21 mouse cellular contexts compared by ENCODE assay signal in the genomic region with DNA sequence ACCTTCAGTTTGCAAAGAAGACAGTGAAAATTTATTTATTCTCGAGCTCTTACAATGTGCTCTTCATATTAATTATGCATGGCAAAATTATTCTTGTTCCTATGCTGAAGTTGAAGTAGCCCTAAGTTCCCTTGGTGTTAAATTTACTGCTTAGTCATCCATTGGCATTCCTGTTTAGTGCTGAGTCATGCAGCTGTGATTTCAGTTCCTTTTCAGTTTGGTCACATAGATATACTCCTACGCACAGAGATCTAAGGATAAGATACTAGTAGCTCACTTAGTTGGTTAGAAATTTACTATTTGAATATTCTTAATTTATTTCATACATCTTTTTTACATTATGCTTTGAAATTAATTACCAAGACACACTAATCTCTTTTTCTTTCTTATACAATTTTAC.
DNase-seq lines count a peak whose midpoint lies in the region; ATAC-seq and TF ChIP-seq lines count a peak whose summit lies in the region.
"Had no signal": no experiment of that assay in that cellular context is flagged by ENCODE, and none has a peak within 500 bp of the region (broad histone marks: within the 10 kb centered on the region; RNA-seq: fewer than 3 reads in every experiment).

No protein-coding gene starts in this region.

- peaks cover 6% of the 10 kb centered on the region for H3K36me3 ChIP-seq in stomach, postnatal 0 days (ENCODE audit: control insufficient read depth, insufficient read depth, low read length)

- no peak overlapping the region for H3K9ac ChIP-seq in stomach, postnatal 0 days (ENCODE audit: low read length)
- H3K9ac ChIP-seq: embryonic facial prominence, embryonic 12.5 days; forebrain, postnatal 0 days; hindbrain, embryonic 13.5 days; intestine, embryonic 15.5 days had no signal

- no peak overlapping the region for H3K4me2 ChIP-seq in stomach, postnatal 0 days (replicated peaks; ENCODE audit: low read depth)
- H3K4me2 ChIP-seq: embryonic facial prominence, embryonic 12.5 days; heart, embryonic 11.5 days; hindbrain, embryonic 13.5 days; intestine, embryonic 15.5 days had no signal

- no peak for TF ChIP-seq EP300 in stomach, postnatal 0 days (optimal IDR thresholded peaks at IDR 0.05)

- TF ChIP-seq CTCF in stomach, postnatal 0 days (IDR thresholded peaks at IDR 0.05; ENCODE audit: low read depth), result no peak

- H3K27me3 ChIP-seq in stomach, postnatal 0 days (ENCODE audit: control insufficient read depth, insufficient read depth, low read length), result no peaks in the 10 kb centered on the region
- H3K27me3 ChIP-seq: embryonic facial prominence, embryonic 12.5 days; hindbrain, embryonic 13.5 days; intestine, embryonic 15.5 days had no signal

- no peaks in the 10 kb centered on the region for H3K4me1 ChIP-seq in stomach, postnatal 0 days (replicated peaks; ENCODE audit: control insufficient read depth, insufficient read depth)
- H3K4me1 ChIP-seq: embryonic facial prominence, embryonic 12.5 days; intestine, embryonic 15.5 days had no signal

- ATAC-seq in stomach, postnatal 0 days (ENCODE audit: low FRiP score, low TSS enrichment), result no peak
- ATAC-seq: forebrain, postnatal 0 days; intestine, embryonic 15.5 days; midbrain, embryonic 16.5 days had no signal

- no peak overlapping the region for H3K4me3 ChIP-seq in stomach, postnatal 0 days (ENCODE audit: low read depth, low read length)
- H3K4me3 ChIP-seq: embryonic facial prominence, embryonic 12.5 days; hindbrain, embryonic 13.5 days; intestine, embryonic 15.5 days had no signal

- H3K27ac ChIP-seq in stomach, postnatal 0 days (replicated peaks), result no peak overlapping the region
- H3K27ac ChIP-seq: embryonic facial prominence, embryonic 12.5 days; hindbrain, embryonic 13.5 days; intestine, embryonic 15.5 days had no signal

- 74% methylated on average over 2 of the region's 2 CpGs for WGBS in stomach, postnatal 0 days

- DNase-seq in adrenal gland, adult 2 months, result peak; percentile 49
- DNase-seq in adrenal gland, postnatal 4 days (ENCODE audit: low spot score in 2 of 2), result no peak
- peak; percentile 26 for DNase-seq in right cerebral cortex, adult 18-20 months
- DNase-seq in right cerebral cortex, adult 2 months (ENCODE audit: low spot score in 2 of 2), result no peak
- DNase-seq in c-Kit-positive CD71-positive TER-119-positive erythroid progenitor cells, embryonic 14.5 days (ENCODE audit: low spot score), result peak; percentile 45
- no peak for DNase-seq in stomach, postnatal 0 days (ENCODE audit: low spot score)
- DNase-seq in layer of hippocampus, adult 9-11 months, result no peak
- DNase-seq in urinary bladder, adult 18-20 months (ENCODE audit: low spot score in 2 of 2), result no peak
- DNase-seq: adrenal gland, postnatal 25 days; cerebellum, adult 9-10 months; forebrain, postnatal 0 days; gastrocnemius, postnatal 36 days; heart, postnatal 14 days; kidney, postnatal 14 days; liver; retina, postnatal 1 day had no signal

- H3K9me3 ChIP-seq in stomach, postnatal 0 days (ENCODE audit: control insufficient read depth, low read length), result no peaks in the 10 kb centered on the region
- H3K9me3 ChIP-seq: embryonic facial prominence, embryonic 12.5 days; hindbrain, embryonic 13.5 days; intestine, embryonic 15.5 days had no signal

Comparison
In these comparisons a context has a peak if more than half of its experiments do, and no peak if none do; other contexts are left out.
1. DNase-seq: peak in adrenal gland, adult 2 months (single experiment), right cerebral cortex, adult 18-20 months (single experiment) and c-Kit-positive CD71-positive TER-119-positive erythroid progenitor cells, embryonic 14.5 days (single experiment); none in adrenal gland, postnatal 4 days (0 of 2), right cerebral cortex, adult 2 months (0 of 2), stomach, postnatal 0 days (single experiment), layer of hippocampus, adult 9-11 months (single experiment) and urinary bladder, adult 18-20 months (0 of 2).